In genomic region chr13:101717836-101718235, GRCm38 (mm10) we compare ENCODE assay signal across 24 mouse cellular contexts. TPM values are rescaled to one million over a fixed set of nuclear protein-coding genes. Genes with fewer than 3 reads are reported as not detected.
DNase-seq lines count a peak whose midpoint lies in the region; ATAC-seq lines count a peak whose summit lies in the region.
"Had no signal": no experiment of that assay in that cellular context is flagged by ENCODE, and none has a peak within 500 bp of the region (broad histone marks: within the 10 kb centered on the region; RNA-seq: fewer than 3 reads in every experiment).

No protein-coding gene starts in this region.

- peak overlapping the region; percentile 21; the same call in 1 of the 2 replicates for H3K4me2 ChIP-seq in heart, embryonic 16.5 days (ENCODE audit: low read depth, low read length)
- no peak overlapping the region for H3K4me2 ChIP-seq in heart, embryonic 12.5 days
- no peak overlapping the region for H3K4me2 ChIP-seq in lung, embryonic 16.5 days (ENCODE audit: low read depth, low read length)
- H3K4me2 ChIP-seq in midbrain, embryonic 11.5 days: no peak overlapping the region
- H3K4me2 ChIP-seq: forebrain, embryonic 13.5 days; liver, embryonic 11.5 days; neural tube, embryonic 15.5 days had no signal

- no peaks in the 10 kb centered on the region for H3K27me3 ChIP-seq in heart, embryonic 16.5 days (ENCODE audit: control insufficient read depth, insufficient read depth, low read length)
- no peaks in the 10 kb centered on the region for H3K27me3 ChIP-seq in heart, embryonic 12.5 days (replicated peaks)
- H3K27me3 ChIP-seq in lung, embryonic 16.5 days (ENCODE audit: control insufficient read depth, insufficient read depth, low read depth, low read length): no peaks in the 10 kb centered on the region
- no peaks in the 10 kb centered on the region for H3K27me3 ChIP-seq in midbrain, embryonic 11.5 days (ENCODE audit: control insufficient read depth, insufficient read depth, low read length)
- H3K27me3 ChIP-seq: forebrain, embryonic 13.5 days; neural tube, embryonic 15.5 days had no signal

- peaks cover 2% of the 10 kb centered on the region; the same call in 1 of the 2 replicates for H3K36me3 ChIP-seq in heart, embryonic 16.5 days (ENCODE audit: control insufficient read depth, insufficient read depth)
- H3K36me3 ChIP-seq in heart, embryonic 12.5 days: no peaks in the 10 kb centered on the region
- no peaks in the 10 kb centered on the region for H3K36me3 ChIP-seq in lung, embryonic 16.5 days (ENCODE audit: control insufficient read depth, insufficient read depth, low read length)
- H3K36me3 ChIP-seq in midbrain, embryonic 11.5 days (ENCODE audit: control insufficient read depth, insufficient read depth, low read length): no peaks in the 10 kb centered on the region
- H3K36me3 ChIP-seq: embryonic facial prominence, embryonic 10.5 days; neural tube, embryonic 15.5 days had no signal

- no peak overlapping the region for H3K9ac ChIP-seq in heart, embryonic 16.5 days (ENCODE audit: low read length)
- no peak overlapping the region for H3K9ac ChIP-seq in heart, embryonic 12.5 days
- no peak overlapping the region for H3K9ac ChIP-seq in lung, embryonic 16.5 days (ENCODE audit: low read length)
- H3K9ac ChIP-seq in midbrain, embryonic 11.5 days (ENCODE audit: low read length): no peak overlapping the region
- H3K9ac ChIP-seq: forebrain, embryonic 13.5 days; neural tube, embryonic 15.5 days had no signal

- peak; percentile 57 for DNase-seq in adrenal gland, adult 2 months
- no peak for DNase-seq in adrenal gland, adult 8-10 months
- DNase-seq in lung, postnatal 36 days: no peak
- DNase-seq in heart, postnatal 4 days: peak; percentile 35
- DNase-seq in midbrain, embryonic 11.5 days (ENCODE audit: low spot score, missing footprints): no peak
- DNase-seq: cerebellum, adult 9-10 months; gastrocnemius, postnatal 14 days; kidney, adult 8-10 months; layer of hippocampus, adult 9-11 months; left cerebral cortex, postnatal 4 days; lung, adult 2 months; midbrain, embryonic 14.5 days; spleen, adult 18-20 months; thymus, adult 2 months had no signal

- peak overlapping the region; percentile 82 for H3K27ac ChIP-seq in heart, embryonic 16.5 days (ENCODE audit: low read length)
- no peak overlapping the region for H3K27ac ChIP-seq in heart, embryonic 12.5 days (ENCODE audit: poor library complexity, severe bottlenecking)
- peak overlapping the region; percentile 46 for H3K27ac ChIP-seq in lung, embryonic 16.5 days (ENCODE audit: low read length)
- no peak overlapping the region for H3K27ac ChIP-seq in midbrain, embryonic 11.5 days (ENCODE audit: low read depth, low read length)
- H3K27ac ChIP-seq: embryonic facial prominence, embryonic 10.5 days; forebrain, embryonic 13.5 days; hindbrain, postnatal 0 days; left cerebral cortex, adult 2 months; neural tube, embryonic 15.5 days had no signal

- H3K4me1 ChIP-seq in heart, embryonic 16.5 days (ENCODE audit: control insufficient read depth, insufficient read depth, low read length): peaks cover 32% of the 10 kb centered on the region
- H3K4me1 ChIP-seq in heart, embryonic 12.5 days (replicated peaks): peaks cover 30% of the 10 kb centered on the region; the same call in 1 of the 2 replicates
- peaks cover 37% of the 10 kb centered on the region for H3K4me1 ChIP-seq in lung, embryonic 16.5 days (replicated peaks; ENCODE audit: control insufficient read depth, insufficient read depth, low read length)
- H3K4me1 ChIP-seq in midbrain, embryonic 11.5 days (ENCODE audit: control insufficient read depth, insufficient read depth, low read length): no peaks in the 10 kb centered on the region

- 0 out of 2 replicates have a peak, but pooled peaks cover 2% of the 10 kb centered on the region for H3K9me3 ChIP-seq in heart, embryonic 16.5 days (replicated peaks; ENCODE audit: control insufficient read depth, low read length)
- no peaks in the 10 kb centered on the region for H3K9me3 ChIP-seq in heart, embryonic 12.5 days (replicated peaks)
- H3K9me3 ChIP-seq in lung, embryonic 16.5 days (ENCODE audit: control insufficient read depth, low read length): no peaks in the 10 kb centered on the region
- no peaks in the 10 kb centered on the region for H3K9me3 ChIP-seq in midbrain, embryonic 11.5 days (ENCODE audit: control insufficient read depth, low read length)
- H3K9me3 ChIP-seq: embryonic facial prominence, embryonic 10.5 days; forebrain, embryonic 13.5 days; G1E; neural tube, embryonic 15.5 days had no signal

- 47% methylated on average over 6 of the region's 6 CpGs for WGBS in heart, embryonic 16.5 days
- WGBS in heart, embryonic 12.5 days: 82% methylated on average over 6 of the region's 6 CpGs
- 58% methylated on average over 6 of the region's 6 CpGs for WGBS in lung, embryonic 16.5 days
- 94% methylated on average over 6 of the region's 6 CpGs for WGBS in midbrain, embryonic 11.5 days

- H3K4me3 ChIP-seq in heart, embryonic 16.5 days (ENCODE audit: low read length): no peak overlapping the region
- no peak overlapping the region for H3K4me3 ChIP-seq in heart, embryonic 12.5 days
- H3K4me3 ChIP-seq in lung, embryonic 16.5 days (ENCODE audit: low read length): no peak overlapping the region
- H3K4me3 ChIP-seq in midbrain, embryonic 11.5 days (ENCODE audit: low read depth, low read length): no peak overlapping the region
- H3K4me3 ChIP-seq: embryonic facial prominence, embryonic 10.5 days; forebrain, embryonic 13.5 days; left cerebral cortex, adult 2 months; neural tube, embryonic 15.5 days had no signal

- ATAC-seq in heart, embryonic 16.5 days (replicated peaks; ENCODE audit: extremely low read depth, insufficient read depth, low FRiP score): peak; percentile 46; the same call in 1 of the 2 replicates
- ATAC-seq in heart, embryonic 12.5 days (ENCODE audit: insufficient number of reproducible peaks, low FRiP score): no peak
- peak; percentile 21; the same call in 1 of the 2 replicates for ATAC-seq in lung, embryonic 16.5 days (ENCODE audit: low read depth)
- ATAC-seq in midbrain, embryonic 11.5 days (ENCODE audit: low FRiP score): no peak
- ATAC-seq: forebrain, embryonic 13.5 days; hindbrain, postnatal 0 days had no signal

RNA-seq across cellular contexts. Expression of gene Pik3r1, which starts 50.2 kb away (rescaled TPM):
- total RNA-seq in adrenal gland, adult 2 months (2021): 100 to 1,000 TPM in 1 of 2 experiments, 10 to 100 TPM in 1; 71.0 to 125 TPM
- 12.0 and 13.4 TPM in 2 replicates for polyA plus RNA-seq in adrenal gland, adult 2 months (2012; rRNA removed)
- 100 to 1,000 TPM in 1 of 4 experiments, 10 to 100 TPM in 3; 52.9 to 103 (median 87.4) TPM for total RNA-seq in adrenal gland, adult 8-10 months (2022)
- polyA plus RNA-seq in heart, embryonic 16.5 days (2015; fragmentation: Nextera tagmentation; extraction: Ambion mirVana): 23.1 and 24.9 TPM in 2 replicates
- 14.8 and 18.1 TPM in 2 replicates for polyA plus RNA-seq in heart, embryonic 12.5 days (2016; fragmentation: Nextera tagmentation; extraction: Ambion mirVana)
- 28.5 and 31.1 TPM in 2 replicates for polyA plus RNA-seq in lung, embryonic 16.5 days (2015; fragmentation: Nextera tagmentation; extraction: Ambion mirVana)
- total RNA-seq in heart, postnatal 4 days (2021): 10 to 100 TPM; 34.7 to 35.8 TPM
- 13.6 and 13.9 TPM in 2 replicates for polyA plus RNA-seq in midbrain, embryonic 11.5 days (2014; fragmentation: Nextera tagmentation; extraction: Ambion mirVana)

Comparison
In these comparisons a context has a peak if more than half of its experiments do, and no peak if none do; other contexts are left out.
1. DNase-seq: peak in adrenal gland, adult 2 months (single experiment) and heart, postnatal 4 days (single experiment); none in adrenal gland, adult 8-10 months (single experiment), lung, postnatal 36 days (single experiment) and midbrain, embryonic 11.5 days (single experiment).
2. ATAC-seq: peak in heart, embryonic 16.5 days (single experiment) and lung, embryonic 16.5 days (single experiment); none in heart, embryonic 12.5 days (single experiment) and midbrain, embryonic 11.5 days (single experiment).
3. H3K27ac ChIP-seq: peak in heart, embryonic 16.5 days (single experiment) and lung, embryonic 16.5 days (single experiment); none in heart, embryonic 12.5 days (single experiment) and midbrain, embryonic 11.5 days (single experiment).